Mouse (Mus musculus): ENCODE data around the gene Net1.

- TF ChIP-seq EP300 (IDR thresholded peaks at IDR 0.05; ENCODE audit: insufficient read depth, low read depth, low read length): no peak
- TF ChIP-seq POLR2A (IDR thresholded peaks at IDR 0.05; ENCODE audit: insufficient read depth, low read length): no peak
- TF ChIP-seq CTCF (IDR thresholded peaks at IDR 0.05; ENCODE audit: low read depth, low read length): no peak
Measured at GRCm38 (mm10) chr13:3894549-3894948, 23.5 kb downstream of the Net1 start.

Measured in ES-Bruce4 (cell line).